Mouse (Mus musculus): ENCODE data around the gene Raet1e. TPM values are rescaled to one million over a fixed set of nuclear protein-coding genes. Genes with fewer than 3 reads are reported as not detected.

The Raet1e gene
- total RNA-seq (2023): not detected

DNA sequence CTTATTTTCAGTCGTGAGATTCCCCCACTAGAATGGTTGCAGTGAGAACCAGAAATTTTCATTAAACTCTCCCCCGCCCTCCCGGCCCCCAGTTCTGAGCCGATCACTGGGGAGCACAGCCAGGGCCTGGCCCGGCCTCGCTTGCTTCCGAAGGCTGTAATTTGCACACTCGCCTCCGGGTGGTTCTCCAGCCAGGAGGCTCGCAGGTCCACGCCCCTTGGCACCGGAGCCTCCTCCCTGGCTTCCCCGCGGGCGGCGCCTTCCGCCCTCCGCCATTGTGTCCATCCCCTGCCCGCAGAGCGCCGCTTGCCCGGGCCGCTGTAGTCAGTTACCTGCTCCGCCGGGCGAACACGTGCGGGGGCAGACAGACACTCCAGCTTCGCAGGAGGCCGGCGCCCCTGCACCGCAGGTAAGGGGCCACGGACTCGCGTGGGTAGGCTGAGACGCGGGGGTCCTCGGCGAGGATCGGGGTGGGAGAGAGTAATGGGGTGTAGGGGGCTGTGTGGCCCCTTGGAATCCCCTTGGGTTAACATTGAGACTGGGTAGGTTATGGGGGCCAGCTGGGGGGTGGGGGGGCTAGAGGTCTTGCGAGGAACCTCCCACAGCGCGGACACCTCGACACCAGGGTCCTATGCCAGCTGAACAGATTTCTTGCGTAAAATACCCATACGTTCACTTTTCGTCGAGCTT, at the start of gene Raet1e, which contains the start of gene H60b:
TSS of gene Raet1e (plus strand) at position 260 of the 690 bp plus-strand sequence.
TSS of gene H60b (plus strand) at position 277 of the 690 bp plus-strand sequence.

DNA sequence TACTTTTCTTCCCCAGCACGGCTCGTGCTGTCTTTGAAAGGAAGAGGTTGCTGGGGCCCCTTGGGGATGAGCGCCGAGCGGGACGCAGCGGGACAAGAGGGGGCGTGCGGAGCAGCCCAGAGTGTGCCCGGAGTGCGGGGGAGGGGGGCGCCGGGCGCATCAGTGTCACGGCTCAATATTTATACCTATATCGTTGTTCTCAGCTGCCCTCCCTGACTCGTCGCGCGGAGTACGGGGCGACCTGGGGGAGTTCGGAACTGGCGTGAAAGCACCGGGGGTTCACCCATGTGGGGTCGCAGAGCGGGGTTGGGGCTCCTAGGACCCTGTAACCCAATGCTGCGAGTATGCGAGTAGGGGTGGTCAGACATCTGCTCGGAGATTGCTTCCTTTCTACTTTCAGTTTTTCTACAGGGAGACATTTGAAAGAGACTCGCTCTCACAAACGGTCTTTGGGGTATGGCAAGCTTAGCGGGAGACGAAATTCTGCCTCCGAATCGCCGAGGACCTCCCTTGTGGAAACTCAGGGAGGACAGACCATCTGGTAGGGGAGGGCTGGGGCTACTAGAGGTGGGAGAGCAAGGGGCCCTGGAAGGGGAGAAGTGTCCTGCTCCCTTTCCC, 9.2 kb upstream of the Raet1e start, which contains the start of gene E030030I06Rik:
TSS of gene E030030I06Rik (minus strand) at position 198 of the 618 bp plus-strand sequence.

DNA sequence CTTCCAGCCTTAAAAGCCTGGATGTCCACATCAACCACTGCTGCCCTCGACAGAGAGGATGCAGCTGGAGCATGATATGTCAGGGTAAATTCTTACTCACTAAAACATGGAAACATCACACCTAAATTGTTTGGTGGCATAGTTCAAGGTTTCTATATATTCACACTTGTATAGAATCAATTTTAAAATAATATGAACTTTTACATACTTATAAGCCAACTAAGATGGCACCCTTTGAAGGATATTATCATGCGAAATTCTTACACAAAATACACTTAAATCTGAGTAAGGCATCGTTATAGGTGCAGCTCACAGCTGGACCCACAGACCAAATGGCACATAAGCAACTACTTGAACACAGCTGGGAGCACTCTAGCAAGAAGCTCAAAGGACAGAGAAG, 201.9 kb downstream of the Raet1e start, which contains the start of gene Raet1d:
TSS of gene Raet1d (plus strand) at position 301 of the 400 bp plus-strand sequence.

Other genes with a start within 250 kb of the Raet1e start
- gene 4930444G20Rik, start 90.5 kb upstream of the Raet1e start, total RNA-seq (2023): not detected
- 10 to 100 TPM; 25.3 to 42.4 TPM for gene E030030I06Rik, start 9.3 kb upstream of the Raet1e start, total RNA-seq (2023)
- not detected for gene H60b, start within 50 bp of the Raet1e start, total RNA-seq (2023)
- not detected for gene Raet1d, start 202.0 kb downstream of the Raet1e start, total RNA-seq (2023)

Measured in T-cell, adult 66 days (primary cell).